18 mouse cellular contexts compared by ENCODE assay signal in genomic region chr6:48959151-48959550, GRCm38 (mm10). TPM values are rescaled to one million over a fixed set of nuclear protein-coding genes. Genes with fewer than 3 reads are reported as not detected.
DNase-seq lines count a peak whose midpoint lies in the region; TF ChIP-seq lines count a peak whose summit lies in the region.
"Not testable (repeated sequence)": the region's sequence is repeated elsewhere in the genome, so short reads cannot be mapped to it uniquely, and the experiment has no call there.
"Had no signal": no experiment of that assay in that cellular context is flagged by ENCODE, and none has a peak within 500 bp of the region (broad histone marks: within the 10 kb centered on the region; RNA-seq: fewer than 3 reads in every experiment).

No protein-coding gene starts in this region.

- H3K4me1 ChIP-seq in E14TG2a.4 (replicated peaks; ENCODE audit: low read depth, low read length); cortical plate, adult 2 months (ENCODE audit: control insufficient read depth, insufficient read depth, low read length); kidney, adult 2 months (ENCODE audit: control insufficient read depth, insufficient read depth, low read length): not testable (repeated sequence)

- not testable (repeated sequence) for H3K27me3 ChIP-seq in E14TG2a.4 (ENCODE audit: insufficient read depth, low read length); kidney, adult 2 months (replicated peaks; ENCODE audit: control insufficient read depth, insufficient read depth, low read length)

- TF ChIP-seq POLR2A in cortical plate, adult 2 months (IDR thresholded peaks at IDR 0.05; ENCODE audit: extremely low read depth, insufficient read depth, low read length); kidney, adult 2 months (IDR thresholded peaks at IDR 0.05; ENCODE audit: low read depth, low read length): not testable (repeated sequence)

- H3K4me3 ChIP-seq in E14TG2a.4 (replicated peaks; ENCODE audit: low read length); cortical plate, adult 2 months (ENCODE audit: insufficient read depth, low read length); gastrocnemius, adult 2 months; kidney, adult 2 months (ENCODE audit: insufficient read depth, low read depth, low read length); layer of hippocampus, adult 2 months: not testable (repeated sequence)

- H3K9me3 ChIP-seq in E14TG2a.4 (ENCODE audit: low read length), result not testable (repeated sequence)

- not testable (repeated sequence) for H3K36me3 ChIP-seq in E14TG2a.4 (ENCODE audit: insufficient read depth, low read length); kidney, adult 2 months (ENCODE audit: control insufficient read depth, insufficient read depth, low read length)

- 27% methylated on average over 7 of the region's 7 CpGs for WGBS in kidney, adult 2 months

- peak; percentile 24 for TF ChIP-seq CTCF in E14TG2a.4 (conservative IDR thresholded peaks at IDR 0.05; ENCODE audit: low read length)
- 0 out of 2 replicates have a peak, but pooled peaks have one; percentile 27 for TF ChIP-seq CTCF in cortical plate, adult 2 months (IDR thresholded peaks at IDR 0.05; ENCODE audit: extremely low read depth, insufficient read depth, low read length)
- TF ChIP-seq CTCF in gastrocnemius, adult 2 months (IDR thresholded peaks at IDR 0.05), result peak; percentile 20; the same call in 1 of the 2 replicates
- peak; percentile 50 for TF ChIP-seq CTCF in kidney, adult 2 months (conservative IDR thresholded peaks at IDR 0.05; ENCODE audit: insufficient read depth, insufficient read length, low read depth, low read length)
- peak; percentile 69 for TF ChIP-seq CTCF in layer of hippocampus, adult 2 months (conservative IDR thresholded peaks at IDR 0.05)

- H3K27ac ChIP-seq in cortical plate, adult 2 months (ENCODE audit: insufficient read depth, low read length); gastrocnemius, adult 2 months; kidney, adult 2 months (ENCODE audit: insufficient read depth, low read depth, low read length); layer of hippocampus, adult 2 months: not testable (repeated sequence)

- intact Hi-C loops in gastrocnemius, adult 2 months (cut with DNase I), result loop anchor here (5.0 kb wide), 1 partner anchor 142 kb away; no protein-coding TSS in a partner anchor

- peak; percentile 76 for DNase-seq in ZHBTc4 (ENCODE audit: low read depth, low spot score)
- not testable (repeated sequence) for DNase-seq in gastrocnemius, adult 2 months
- peak; percentile 31 for DNase-seq in kidney, adult 2 months
- DNase-seq in layer of hippocampus, adult 2 months (ENCODE audit: low spot score in 2 of 2), result peak in 1 of 2 experiments; percentile 10
- peak; percentile 14 for DNase-seq in mesoderm, embryonic 11.5 days (ENCODE audit: low read depth, low spot score)
- DNase-seq in thymus, postnatal 0 days (ENCODE audit: low spot score), result peak; percentile 3

RNA-seq across cellular contexts. Expression of gene Doxl2, which starts 15.6 kb away (rescaled TPM):
- polyA plus RNA-seq in cortical plate, adult 2 months (2012; rRNA removed), result not detected in 2 replicates
- total RNA-seq in gastrocnemius, adult 2 months (2021), result not detected
- not detected in 2 replicates for polyA plus RNA-seq in kidney, adult 2 months (2012; rRNA removed)
- not detected for total RNA-seq in layer of hippocampus, adult 2 months (2021)
- polyA plus RNA-seq in thymus, postnatal 0 days (2015; fragmentation: Nextera tagmentation; extraction: Ambion mirVana), result 0.18 TPM in 1 of 2 replicates, not detected in the other
- total RNA-seq: adrenal gland, postnatal 25 days; gastrocnemius, adult 18-20 months; heart, adult 18-20 months; left cerebral cortex, postnatal 10 days; megakaryocyte, adult 5-6 weeks had no signal
- polyA plus RNA-seq: forebrain, embryonic 13.5 days; heart, embryonic 16.5 days; hindbrain, embryonic 13.5 days; lung, embryonic 16.5 days; neural tube, embryonic 12.5 days had no signal

RNA-seq across cellular contexts. Expression of gene Svs1, which starts 27.5 kb away (rescaled TPM):
- polyA plus RNA-seq in cortical plate, adult 2 months (2012; rRNA removed), result not detected in 2 replicates
- total RNA-seq in gastrocnemius, adult 2 months (2021), result not detected
- polyA plus RNA-seq in kidney, adult 2 months (2012; rRNA removed), result 0.05 TPM in 1 of 2 replicates, not detected in the other
- total RNA-seq in layer of hippocampus, adult 2 months (2021), result not detected
- not detected in 2 replicates for polyA plus RNA-seq in thymus, postnatal 0 days (2015; fragmentation: Nextera tagmentation; extraction: Ambion mirVana)
- total RNA-seq: gastrocnemius, adult 18-20 months; heart, adult 18-20 months; left cerebral cortex, postnatal 10 days; megakaryocyte, adult 5-6 weeks had no signal
- polyA plus RNA-seq: forebrain, embryonic 13.5 days; heart, embryonic 16.5 days; hindbrain, embryonic 13.5 days; lung, embryonic 16.5 days; neural tube, embryonic 12.5 days had no signal

RNA-seq across cellular contexts. Expression of gene 1600015I10Rik, which starts 29.5 kb away (rescaled TPM):
- not detected in 2 replicates for polyA plus RNA-seq in cortical plate, adult 2 months (2012; rRNA removed)
- not detected for total RNA-seq in gastrocnemius, adult 2 months (2021)
- polyA plus RNA-seq in kidney, adult 2 months (2012; rRNA removed), result not detected in 2 replicates
- total RNA-seq in layer of hippocampus, adult 2 months (2021), result not detected
- polyA plus RNA-seq in thymus, postnatal 0 days (2015; fragmentation: Nextera tagmentation; extraction: Ambion mirVana), result 0.06 and 0.10 TPM in 2 replicates
- total RNA-seq: adrenal gland, postnatal 25 days; gastrocnemius, adult 18-20 months; heart, adult 18-20 months; left cerebral cortex, postnatal 10 days; megakaryocyte, adult 5-6 weeks had no signal
- polyA plus RNA-seq: forebrain, embryonic 13.5 days; heart, embryonic 16.5 days; hindbrain, embryonic 13.5 days; lung, embryonic 16.5 days; neural tube, embryonic 12.5 days had no signal
